Mouse (Mus musculus): ENCODE measurements at regions not wholly inside any gene's neighbourhood (a gene's known extent, or its start where the extent isn't known, plus 50 kb on each side); places are given as distances from the start of the nearest gene placed in this dataset.

DNA sequence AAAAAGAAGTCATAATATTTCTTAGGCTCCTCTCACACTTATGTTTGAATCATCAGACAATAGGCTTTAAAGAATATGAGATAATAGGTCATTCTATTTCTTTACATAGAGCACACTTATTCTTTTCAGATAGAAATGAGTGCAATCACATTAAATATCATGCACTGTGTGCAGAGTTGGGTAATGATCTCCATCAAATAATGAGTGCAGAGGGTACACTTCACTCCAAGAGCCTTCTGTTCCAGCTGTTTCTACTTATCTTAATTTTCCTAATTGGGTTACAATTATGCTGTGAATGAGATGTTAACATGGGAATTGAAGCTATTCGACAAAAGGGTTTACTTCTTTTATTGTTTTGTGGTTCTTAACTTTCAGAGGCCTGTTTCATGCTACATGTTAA is 707.5 kb upstream of the Mdga2 start:
- no peak for DNase-seq
- intact Hi-C loops (cut with DNase I): no loop called here

DNA sequence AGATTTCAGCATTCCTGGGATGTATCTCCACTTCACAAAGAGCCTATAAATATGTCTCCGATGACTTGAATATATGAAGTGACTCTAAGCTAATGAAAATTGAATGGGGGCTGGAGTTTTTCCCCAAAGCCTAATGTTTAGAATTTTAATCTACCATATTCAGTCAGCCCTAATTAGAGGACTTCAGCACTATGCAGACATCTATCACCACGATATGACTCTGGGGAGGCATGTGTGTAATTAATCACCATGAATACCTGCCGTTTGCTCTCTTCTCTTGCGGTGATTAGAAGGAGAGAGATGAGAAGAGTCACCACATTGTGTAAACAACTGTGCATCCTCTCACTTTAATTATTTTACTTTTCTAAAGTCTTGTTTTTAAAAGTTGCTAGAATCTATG is 692.3 kb upstream of the Mdga2 start:
- DNase-seq: no peak
- intact Hi-C loops (cut with DNase I): no loop called here

DNA sequence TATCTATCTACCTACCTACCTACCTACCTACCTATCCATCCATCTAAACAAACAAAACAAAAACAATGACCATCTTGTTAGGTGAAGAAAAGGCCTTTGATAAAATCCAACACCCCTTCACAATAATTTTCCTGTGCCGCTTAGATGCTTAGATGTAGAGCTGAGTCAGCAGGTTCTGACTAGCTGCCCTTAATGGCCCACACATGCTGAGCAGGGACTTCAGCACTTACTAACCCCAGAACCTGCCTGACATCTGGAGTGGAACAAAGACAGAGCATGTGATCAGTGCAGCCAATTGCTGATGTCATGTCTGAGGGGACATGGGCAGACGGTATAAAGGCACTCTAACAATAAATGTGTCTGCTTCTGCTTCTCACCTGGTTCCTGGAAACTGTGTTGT is 664.9 kb upstream of the Mdga2 start:
- DNase-seq: no peak
- intact Hi-C loops (cut with DNase I): no loop called here

DNA sequence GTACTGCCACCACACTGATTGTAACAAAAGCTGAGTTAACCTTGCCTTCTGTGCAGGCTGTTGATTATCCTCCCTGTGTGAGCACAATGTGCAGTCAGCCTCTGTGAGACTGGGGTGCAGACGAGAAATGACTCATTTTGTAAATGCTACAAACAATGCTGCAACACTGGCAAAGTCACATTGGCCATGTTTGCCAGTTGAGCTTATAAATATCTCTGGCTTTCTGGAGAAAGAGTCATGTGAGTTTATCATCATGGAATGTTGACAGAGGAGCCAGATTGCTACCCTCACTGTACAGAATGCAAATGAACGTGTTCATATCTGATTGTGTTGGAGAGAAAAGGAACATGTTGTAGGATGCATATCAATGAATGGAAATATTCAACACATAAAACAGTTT is 640.3 kb upstream of the Mdga2 start:
- intact Hi-C loops (cut with DNase I): no loop called here

GRCm38 (mm10) chr12:67860713-67861112 is 638.4 kb upstream of the Mdga2 start:
- intact Hi-C loops (cut with DNase I): no loop called here
- DNase-seq: no peak

More for the DNA sequence above, 640.3 kb upstream of the Mdga2 start:
- peak in 1 of 2 experiments; percentile 1 for DNase-seq

- intact Hi-C loops (cut with DNase I): no loop called here
- DNase-seq: no peak
Observed at GRCm38 (mm10) chr12:67852625-67853024, 630.3 kb upstream of the Mdga2 start.

DNA sequence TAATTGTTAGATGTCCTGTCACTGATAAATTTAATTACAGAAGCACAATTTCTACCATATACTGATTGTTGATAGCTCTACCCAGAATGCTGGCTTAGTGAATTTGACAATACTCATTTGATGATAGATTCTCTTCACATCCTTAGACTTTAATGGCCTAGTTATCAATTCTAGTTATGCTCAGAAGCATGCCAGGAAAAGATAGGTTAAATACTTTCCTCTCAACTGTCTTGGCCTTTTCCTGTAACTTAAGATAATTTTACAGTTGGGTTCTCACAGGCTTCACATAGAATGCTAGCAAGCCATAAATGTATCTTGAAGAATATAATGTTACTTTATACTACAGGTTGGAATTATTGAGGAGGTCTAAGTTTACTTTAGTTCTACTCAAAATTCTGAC is 625.2 kb upstream of the Mdga2 start:
- intact Hi-C loops (cut with DNase I): no loop called here

DNA sequence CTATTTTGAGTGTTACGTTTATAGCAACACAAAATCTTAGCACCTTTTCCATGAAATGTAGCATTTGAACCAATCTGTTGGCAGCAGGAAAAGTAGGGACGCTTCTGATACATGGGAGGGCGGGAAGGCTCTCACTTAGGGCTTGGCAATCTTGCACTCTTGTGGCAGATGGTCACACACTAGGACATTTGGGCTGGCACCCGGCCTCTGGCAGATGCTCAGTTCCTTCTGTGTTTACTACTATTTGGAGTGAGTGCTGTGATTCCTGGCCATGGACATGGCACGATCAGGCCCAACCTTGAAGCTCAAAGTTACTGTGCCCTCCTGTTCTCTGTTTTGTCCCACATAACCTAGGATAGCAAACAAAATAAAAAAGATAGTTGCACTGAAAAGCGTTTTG is 581.9 kb upstream of the Mdga2 start:
- intact Hi-C loops (cut with DNase I): no loop called here
- DNase-seq: no peak

More for the DNA sequence above, 625.2 kb upstream of the Mdga2 start:
- DNase-seq: no peak

- intact Hi-C loops (cut with DNase I): no loop called here
- no peak for DNase-seq
Observed at GRCm38 (mm10) chr12:67799776-67800175, 577.4 kb upstream of the Mdga2 start.

All from heart, postnatal 10 days (tissue).